Mouse (Mus musculus) forebrain, embryonic 10.5 days (tissue): Measurements from ENCODE around the gene Haus7. TPM values are rescaled to one million over a fixed set of nuclear protein-coding genes. Genes with fewer than 3 reads are reported as not detected.

ENCODE experiments used
- DNase-seq: peaks from one replicate; pipeline ENCODE4 v3.0.0-alpha.2; 2017; ENCODE audit warnings: low spot score; ENCODE audit errors: extremely low spot score
- H3K27ac ChIP-seq: fragments of 300-500 bp; sonication (generic); 2 replicates; pipeline ENCODE4 v1.5.1; 2016; ENCODE audit warnings: mild to moderate bottlenecking
- H3K27me3 ChIP-seq: fragments of 300-500 bp; sonication (generic); 2 replicates; pipeline ENCODE4 v1.6.1; 2016; ENCODE audit warnings: mild to moderate bottlenecking; ENCODE audit not compliant: poor library complexity, severe bottlenecking
- H3K36me3 ChIP-seq: fragments of 300-500 bp; sonication (generic); replicated peaks from 2 replicates; pipeline ENCODE4 v1.6.1; 2016; ENCODE audit warnings: mild to moderate bottlenecking, moderate library complexity
- H3K4me1 ChIP-seq: fragments of 300-500 bp; sonication (generic); 2 replicates; pipeline ENCODE4 v1.6.1; 2016
- H3K4me3 ChIP-seq: fragments of 300-500 bp; sonication (generic); 2 replicates; pipeline ENCODE4 v1.5.1; 2016; ENCODE audit warnings: mild to moderate bottlenecking, moderate library complexity
- H3K9me3 ChIP-seq: fragments of 300-500 bp; sonication (generic); 2 replicates; pipeline ENCODE4 v1.6.1; 2016; ENCODE audit warnings: mild to moderate bottlenecking, moderate library complexity
- WGBS: fragments of 180-500 bp; shearing (Covaris S2); methylation state at CpG from one replicate; pipeline ENCODE4 v1.1.7; 2016; 5-methylcytosine and 5-hydroxymethylcytosine counted together
- polyA plus RNA-seq: library from polyadenylated mRNA; unstranded; fragments of >200 nt; fragmentation: Nextera tagmentation; extraction: Ambion mirVana; gene quantifications from 2 replicates; pipeline ENCODE4 v1.2.1, GENCODE M21; 2016

The Haus7 gene
- polyA plus RNA-seq, 1 experiment from 2014 or later, result 88.7 TPM

DNA sequence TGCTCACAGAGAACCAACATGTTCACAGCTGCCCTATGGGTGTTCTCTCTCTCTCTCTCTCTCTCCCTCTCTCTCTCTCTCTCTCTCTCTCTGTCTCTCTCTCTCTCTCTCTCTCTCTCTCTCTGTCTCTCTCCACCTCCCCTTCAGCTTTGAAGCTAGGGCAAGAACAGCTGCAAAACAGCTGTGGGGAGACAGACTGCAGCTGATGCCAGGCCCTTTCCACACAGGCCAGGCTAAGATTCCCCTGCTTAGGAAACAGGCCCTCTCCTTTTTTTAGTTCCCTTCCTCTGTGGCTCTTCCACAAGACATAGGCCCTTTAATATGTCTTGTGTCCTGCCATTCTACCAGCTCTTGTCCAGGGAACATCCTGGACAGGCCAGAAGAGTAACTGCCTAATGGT is 20.8 kb upstream of the Haus7 start:
- peaks cover 10% of the 10 kb centered on the region for H3K4me1 ChIP-seq
- H3K27me3 ChIP-seq, result peaks cover 95% of the 10 kb centered on the region
- H3K4me3 ChIP-seq, result no peak overlapping the region
- no peaks in the 10 kb centered on the region for H3K36me3 ChIP-seq
- DNase-seq, result no peak
- H3K9me3 ChIP-seq, result no peaks in the 10 kb centered on the region
- H3K27ac ChIP-seq, result no peak overlapping the region

DNA sequence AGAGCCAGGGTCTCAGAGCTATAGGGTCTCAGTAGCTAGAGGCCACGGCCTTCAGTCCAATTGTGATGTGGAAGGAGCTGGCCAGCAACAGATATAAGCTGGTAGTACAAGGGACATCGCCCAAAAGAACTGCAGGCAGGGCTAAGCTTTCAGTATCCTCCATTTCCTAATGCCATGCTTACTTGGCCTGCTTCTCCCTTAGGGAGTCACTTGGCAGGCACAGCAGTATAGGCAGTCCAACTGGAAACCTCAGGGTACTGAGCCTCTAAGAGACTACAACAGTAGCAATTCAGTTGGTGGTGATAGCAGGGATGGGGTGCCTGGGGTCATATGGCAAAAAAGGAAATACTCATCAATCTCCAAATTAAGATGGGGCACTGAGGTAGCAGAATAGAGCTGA is 18.7 kb upstream of the Haus7 start:
- Histone ChIP-seq H3K27me3 (peaks cover 92% of the 10 kb centered on the region), H3K36me3 (no peaks in the 10 kb centered on the region), H3K4me3 (no peak overlapping the region), H3K4me1 (peaks cover 8% of the 10 kb centered on the region), H3K27ac (no peak overlapping the region), H3K9me3 (no peaks in the 10 kb centered on the region)
- 82% methylated on average over 2 of the region's 2 CpGs for WGBS
- DNase-seq, result no peak

DNA sequence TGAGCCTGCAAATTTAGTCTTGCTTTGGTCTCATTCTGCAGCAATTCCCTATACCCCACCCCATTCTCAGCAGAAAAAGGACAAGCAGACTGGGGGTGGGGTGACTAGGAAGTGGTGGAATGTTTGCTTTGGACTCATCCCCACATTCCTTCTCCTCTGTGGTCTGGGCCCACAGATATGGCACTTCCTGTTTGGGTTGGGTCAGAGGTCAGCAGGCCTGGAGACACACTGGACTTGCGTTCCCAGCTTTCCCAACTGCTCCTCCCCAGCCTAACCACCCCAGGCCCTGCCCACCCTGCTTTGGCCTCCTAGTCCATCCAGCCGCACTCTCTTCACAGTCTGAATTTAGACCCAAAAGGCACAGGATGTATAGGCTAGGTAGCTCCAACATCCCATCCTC is 17.8 kb upstream of the Haus7 start:
- H3K4me3 ChIP-seq, result no peak overlapping the region
- peaks cover 8% of the 10 kb centered on the region for H3K4me1 ChIP-seq
- peaks cover 94% of the 10 kb centered on the region for H3K27me3 ChIP-seq
- H3K36me3 ChIP-seq, result no peaks in the 10 kb centered on the region
- no peaks in the 10 kb centered on the region for H3K9me3 ChIP-seq
- DNase-seq, result no peak
- H3K27ac ChIP-seq, result no peak overlapping the region
- 67% methylated on average over 2 of the region's 2 CpGs for WGBS

DNA sequence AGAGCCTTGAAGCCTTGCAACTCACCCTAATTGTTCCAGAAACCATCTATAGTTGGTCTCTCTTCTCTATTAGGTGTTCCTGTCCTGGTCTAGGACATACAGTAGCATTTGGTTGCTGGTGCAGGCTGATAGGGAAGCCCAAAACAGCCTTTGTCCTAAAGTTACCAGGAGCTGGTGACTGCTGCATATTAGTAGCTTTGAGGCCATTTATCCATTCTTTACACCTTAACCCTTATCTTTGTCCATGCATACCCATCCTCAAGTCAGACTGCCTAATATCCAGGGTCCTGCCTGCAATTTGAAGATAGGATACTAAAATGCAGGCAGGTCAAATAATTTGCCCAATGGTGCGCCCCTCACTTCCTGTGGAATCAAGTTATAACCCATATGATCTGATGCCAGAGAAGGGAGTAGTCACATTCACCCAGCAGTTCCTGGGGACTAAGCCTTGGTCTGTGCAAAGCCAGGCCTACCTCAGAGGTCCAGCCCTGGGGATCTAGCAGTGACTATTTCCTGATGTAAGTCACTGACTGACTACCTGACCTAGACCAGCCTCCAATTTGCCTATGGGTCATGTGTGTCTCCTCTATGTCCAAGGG is 16.9 kb upstream of the Haus7 start:
- no peak overlapping the region for H3K27ac ChIP-seq
- peaks cover 96% of the 10 kb centered on the region for H3K27me3 ChIP-seq
- no peaks in the 10 kb centered on the region for H3K36me3 ChIP-seq
- H3K9me3 ChIP-seq, result no peaks in the 10 kb centered on the region
- no peak overlapping the region for H3K4me3 ChIP-seq
- H3K4me1 ChIP-seq, result peaks cover 8% of the 10 kb centered on the region
- 87% methylated on average over 1 of the region's 1 CpGs for WGBS
- DNase-seq, result no peak

DNA sequence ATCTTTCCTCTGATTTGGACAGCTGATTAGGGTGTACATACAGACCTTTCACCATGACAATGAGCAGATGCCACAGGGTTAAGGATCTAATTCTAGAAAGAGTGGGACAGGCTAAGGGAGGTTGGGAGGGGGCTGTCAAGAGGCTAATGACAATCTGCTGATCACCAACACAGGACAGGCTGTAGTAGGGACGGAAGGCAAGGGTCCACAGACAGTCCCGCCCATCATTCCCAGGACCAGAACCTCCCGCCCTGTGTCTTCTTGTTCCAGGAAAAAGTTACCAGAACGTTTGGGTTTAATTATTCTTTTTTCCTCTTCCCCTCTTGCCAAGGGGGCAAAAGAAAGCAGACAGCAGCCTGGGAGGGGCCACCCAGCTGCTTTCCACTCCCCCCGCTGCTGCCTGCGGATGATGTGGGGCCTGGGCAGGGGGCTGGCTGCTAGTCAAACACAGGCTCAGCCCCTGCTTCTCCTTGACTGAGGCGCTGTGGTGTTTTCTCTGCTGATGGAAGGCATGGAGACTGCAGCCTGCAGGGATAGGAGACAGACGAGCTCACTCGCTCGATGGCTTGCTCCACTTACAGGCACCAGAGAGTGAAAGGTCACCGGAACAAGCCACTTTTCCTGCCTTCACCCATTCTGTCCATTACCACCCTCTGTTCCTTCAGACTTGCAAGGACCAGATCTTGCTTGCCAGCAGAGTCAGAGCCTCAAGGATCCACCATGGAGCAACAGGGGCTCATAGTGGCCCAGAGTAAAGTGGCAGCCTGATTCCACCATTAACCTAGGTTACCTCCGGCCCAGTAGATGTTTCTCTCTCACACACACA is 15.7 kb upstream of the Haus7 start:
- no peaks in the 10 kb centered on the region for H3K36me3 ChIP-seq
- DNase-seq, result no peak
- H3K4me3 ChIP-seq, result no peak overlapping the region
- H3K27ac ChIP-seq, result peak overlapping the region; percentile 62; the same call in 1 of the 2 replicates
- H3K9me3 ChIP-seq, result no peaks in the 10 kb centered on the region
- 66% methylated on average over 12 of the region's 12 CpGs for WGBS
- H3K27me3 ChIP-seq, result peaks cover 95% of the 10 kb centered on the region
- peaks cover 8% of the 10 kb centered on the region for H3K4me1 ChIP-seq

DNA sequence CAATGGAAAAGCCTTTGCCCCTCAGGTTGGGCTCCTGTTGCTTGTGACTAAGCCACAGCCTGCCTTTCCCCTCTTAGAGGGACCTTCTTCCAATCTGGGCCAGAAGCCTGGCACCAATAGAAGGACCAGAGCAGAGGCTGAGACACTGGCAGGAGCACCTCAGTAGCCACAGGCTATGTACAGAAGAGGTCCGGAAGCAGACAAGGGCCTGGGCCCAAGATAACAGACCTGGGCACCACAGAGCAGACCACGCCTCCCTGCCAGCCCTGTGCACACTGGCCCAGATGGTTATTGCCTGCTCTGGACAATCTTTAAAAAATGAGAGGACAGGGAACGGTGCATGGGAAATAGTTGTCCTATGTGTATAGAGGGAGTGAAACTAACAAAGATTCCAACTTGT is 12.9 kb upstream of the Haus7 start:
- Histone ChIP-seq H3K4me3 (no peak overlapping the region), H3K27ac (no peak overlapping the region), H3K27me3 (peaks cover 95% of the 10 kb centered on the region), H3K36me3 (no peaks in the 10 kb centered on the region), H3K4me1 (peaks cover 8% of the 10 kb centered on the region), H3K9me3 (no peaks in the 10 kb centered on the region)
- WGBS, result 92% methylated on average over 3 of the region's 3 CpGs
- DNase-seq, result no peak

DNA sequence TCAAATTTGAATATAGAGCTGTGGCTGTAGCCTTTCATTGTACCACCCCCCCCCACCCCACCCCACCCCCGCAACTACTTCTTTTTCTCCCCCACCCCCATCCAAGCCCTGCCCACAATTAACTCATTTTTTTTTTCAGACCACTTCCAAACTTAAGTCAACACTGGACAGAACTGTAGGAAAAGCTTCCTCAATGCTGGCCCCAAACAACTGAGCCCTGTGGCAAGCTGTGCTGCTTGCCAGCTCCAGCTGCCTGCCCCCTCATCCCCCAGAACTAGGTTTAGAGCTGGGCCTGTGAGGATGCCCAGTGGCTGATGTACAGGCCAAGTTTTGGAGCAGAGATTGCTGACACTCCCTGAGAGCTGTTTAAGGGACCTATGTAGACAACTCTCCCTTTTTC is 9.9 kb upstream of the Haus7 start:
- Histone ChIP-seq H3K36me3 (no peaks in the 10 kb centered on the region), H3K9me3 (no peaks in the 10 kb centered on the region), H3K4me3 (no peak overlapping the region), H3K4me1 (no peaks in the 10 kb centered on the region), H3K27me3 (peaks cover 80% of the 10 kb centered on the region), H3K27ac (peak overlapping the region; percentile 66; the same call in 1 of the 2 replicates)
- no peak for DNase-seq
- WGBS, result 70% methylated on average over 1 of the region's 1 CpGs

DNA sequence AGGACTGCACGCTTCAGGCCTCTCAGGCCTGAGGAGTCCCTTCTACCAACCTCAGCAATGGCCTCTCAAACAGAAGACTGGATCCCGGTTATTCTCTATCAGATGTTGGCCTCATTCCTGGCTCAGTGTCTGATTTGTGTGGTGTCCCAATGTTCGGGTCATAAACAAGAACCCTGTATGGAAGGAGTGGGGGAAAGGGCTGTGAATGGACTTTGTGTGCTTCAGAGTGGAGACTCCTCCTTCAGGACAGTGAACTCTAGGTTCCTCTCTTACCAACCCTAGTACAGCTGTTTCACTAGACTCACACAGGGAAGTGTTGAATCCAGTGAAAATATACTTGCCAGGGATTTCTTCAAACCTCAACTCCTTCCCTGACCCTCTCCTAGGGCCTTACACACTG is 9.5 kb upstream of the Haus7 start:
- WGBS, result 74% methylated on average over 3 of the region's 3 CpGs
- Histone ChIP-seq H3K36me3 (no peaks in the 10 kb centered on the region), H3K9me3 (no peaks in the 10 kb centered on the region), H3K27me3 (peaks cover 77% of the 10 kb centered on the region), H3K4me3 (no peak overlapping the region), H3K4me1 (no peaks in the 10 kb centered on the region), H3K27ac (peak overlapping the region; percentile 66)
- DNase-seq, result no peak

DNA sequence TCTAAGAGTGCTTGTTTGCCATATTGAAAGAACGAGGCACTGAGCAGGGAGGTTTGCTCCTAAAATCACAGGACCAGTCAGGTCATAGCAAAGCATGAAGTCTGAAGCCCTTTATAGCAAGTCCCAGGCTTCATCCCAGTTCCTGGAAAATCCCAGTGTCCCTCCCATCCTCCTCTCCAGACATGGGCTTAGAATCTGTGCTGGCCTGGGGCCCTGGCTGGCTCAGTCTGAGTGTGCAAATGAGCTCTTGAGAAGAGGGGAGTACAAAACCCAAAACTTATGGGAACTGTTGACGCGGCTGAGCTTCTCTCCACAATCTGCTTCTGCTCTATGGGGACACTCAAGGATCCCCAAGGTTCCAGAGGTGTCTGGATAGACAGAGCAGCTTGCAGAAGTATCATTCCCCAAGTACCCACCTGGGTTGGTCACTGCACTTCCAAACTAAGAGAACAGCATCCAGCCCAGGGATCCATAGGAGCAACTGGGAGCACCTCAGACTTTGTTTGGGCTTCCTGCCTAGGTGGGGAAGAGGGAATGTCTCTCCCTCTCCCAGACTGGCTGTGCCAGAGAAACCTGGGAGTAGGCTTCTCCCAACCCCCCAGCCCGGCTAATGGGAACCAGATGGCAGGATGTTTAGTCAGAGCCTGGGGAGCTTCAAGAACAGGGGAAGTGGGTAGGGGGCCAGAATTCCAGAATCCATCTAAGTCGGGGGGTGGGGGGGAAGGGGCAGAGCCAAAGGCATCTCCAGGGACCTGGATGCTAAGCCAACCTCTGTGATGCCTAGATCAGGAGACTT is 8.8 kb upstream of the Haus7 start:
- no peaks in the 10 kb centered on the region for H3K9me3 ChIP-seq

DNA sequence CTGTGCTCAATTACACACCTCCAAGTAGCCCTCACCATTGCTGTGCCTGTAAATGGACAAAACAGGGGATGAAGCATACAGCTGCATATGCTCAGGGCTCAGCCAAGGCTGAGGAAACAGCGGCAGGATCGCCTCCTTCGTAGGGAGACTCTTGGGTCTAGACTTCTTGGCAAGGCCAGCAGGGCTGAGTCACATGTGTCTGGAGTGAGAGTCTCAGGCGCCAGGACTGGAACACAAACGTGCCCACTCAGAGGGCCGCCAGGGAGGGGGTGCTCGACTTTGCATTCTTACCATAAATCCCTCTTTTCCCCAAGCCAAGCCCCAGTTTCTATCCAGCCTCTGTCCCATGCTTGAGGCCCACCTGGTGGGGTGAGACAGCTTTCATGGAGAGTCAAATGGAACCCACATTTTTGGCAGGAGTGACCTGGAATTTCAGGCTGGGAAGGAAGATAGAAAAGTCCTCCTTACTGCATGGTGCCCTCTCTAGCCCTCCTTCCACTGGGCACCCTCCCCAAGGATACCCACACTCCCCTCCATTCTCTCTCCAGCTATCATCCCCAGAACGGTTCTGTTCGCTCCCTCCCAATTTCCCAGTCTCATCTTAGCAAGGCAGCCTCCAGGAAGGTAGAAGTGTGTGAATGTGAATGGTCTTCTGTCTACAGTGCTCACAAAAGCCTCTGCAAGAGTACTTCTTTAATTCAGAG is 6.8 kb upstream of the Haus7 start:
- WGBS, result 69% methylated on average over 9 of the region's 9 CpGs
- Histone ChIP-seq H3K27ac (no peak overlapping the region), H3K9me3 (no peaks in the 10 kb centered on the region), H3K27me3 (peaks cover 51% of the 10 kb centered on the region), H3K4me3 (no peak overlapping the region), H3K36me3 (no peaks in the 10 kb centered on the region), H3K4me1 (no peaks in the 10 kb centered on the region)
- no peak for DNase-seq

More for the DNA sequence above, 8.8 kb upstream of the Haus7 start:
- H3K4me3 ChIP-seq, result no peak overlapping the region
- peak overlapping the region; percentile 66 for H3K27ac ChIP-seq
- no peaks in the 10 kb centered on the region for H3K36me3 ChIP-seq
- DNase-seq, result no peak
- H3K27me3 ChIP-seq, result peaks cover 71% of the 10 kb centered on the region
- no peaks in the 10 kb centered on the region for H3K4me1 ChIP-seq
- 72% methylated on average over 5 of the region's 5 CpGs for WGBS

DNA sequence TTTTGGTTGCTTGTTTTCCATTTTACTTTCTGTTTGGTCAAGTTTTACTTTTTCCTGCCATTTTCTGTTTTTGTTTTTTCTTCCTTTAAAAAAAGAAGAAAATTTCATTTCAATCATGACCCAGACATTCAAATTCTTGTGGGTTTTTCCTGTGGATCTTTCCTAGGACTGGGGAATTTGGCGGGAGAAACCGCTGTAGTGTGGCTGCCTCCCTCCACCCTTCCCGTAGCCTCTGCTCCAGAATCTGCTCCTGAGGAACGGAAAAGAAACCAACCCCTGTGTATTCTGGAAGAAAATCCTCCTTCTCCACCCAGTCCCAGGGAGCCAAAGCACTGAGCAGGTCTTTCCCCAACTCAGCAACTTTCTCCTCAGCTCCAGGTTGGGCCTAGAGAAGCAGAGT is 1.9 kb upstream of the Haus7 start:
- H3K27me3 ChIP-seq, result peaks cover 16% of the 10 kb centered on the region
- no peak overlapping the region for H3K27ac ChIP-seq
- H3K36me3 ChIP-seq, result no peaks in the 10 kb centered on the region
- DNase-seq, result no peak
- H3K4me1 ChIP-seq, result peaks cover 9% of the 10 kb centered on the region
- WGBS, result 86% methylated on average over 4 of the region's 4 CpGs
- no peak overlapping the region for H3K4me3 ChIP-seq
- no peaks in the 10 kb centered on the region for H3K9me3 ChIP-seq

DNA sequence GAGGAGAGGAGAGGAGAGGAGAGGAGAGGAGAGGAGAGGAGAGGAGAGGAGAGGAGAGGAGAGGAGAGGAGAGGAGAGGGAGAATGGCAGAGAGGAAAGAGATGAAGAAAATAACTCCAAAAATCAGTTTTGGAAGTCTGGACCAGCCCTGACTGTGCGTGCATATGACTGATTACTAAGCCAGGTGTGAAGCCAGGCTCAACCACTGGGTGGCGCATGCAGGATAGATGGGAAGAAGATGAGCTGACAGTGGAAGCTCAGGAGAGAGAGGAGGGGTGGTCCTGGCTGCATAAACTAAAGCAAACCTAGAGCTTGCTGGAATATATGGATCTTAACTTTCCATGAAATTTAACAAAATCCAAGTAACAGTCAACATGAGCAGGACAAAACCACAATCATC is 6.9 kb downstream of the Haus7 start:
- DNase-seq, result peak; percentile 31
- 23% methylated on average over 2 of the region's 2 CpGs for WGBS
- H3K36me3 ChIP-seq, result peaks cover 24% of the 10 kb centered on the region
- peaks cover 27% of the 10 kb centered on the region for H3K27me3 ChIP-seq
- H3K4me3 ChIP-seq, result no peak overlapping the region
- H3K9me3 ChIP-seq, result no peaks in the 10 kb centered on the region
- no peaks in the 10 kb centered on the region for H3K4me1 ChIP-seq
- H3K27ac ChIP-seq, result no peak overlapping the region
